Mouse (Mus musculus): ENCODE data around the gene Higd1b. TPM values are rescaled to one million over a fixed set of nuclear protein-coding genes. Genes with fewer than 3 reads are reported as not detected.

Higd1b gene
- 8.2 and 10.7 TPM in 2 replicates for polyA plus RNA-seq (2015; fragmentation: Nextera tagmentation; extraction: Ambion mirVana)

GRCm38 (mm10) chr11:102835549-102835948, at the start of gene Higd1b:
Gene Higd1b, plus strand, starts transcription at chr11:102835849.

GRCm38 (mm10) chr11:102819021-102819782, 16.4 kb upstream of the Higd1b start, which contains the start of gene Gjc1:
Gene Gjc1, minus strand, starts transcription at chr11:102819700.

GRCm38 (mm10) chr11:102880585-102881313, 45.1 kb downstream of the Higd1b start, which contains the start of the genes Eftud2 and Ccdc103:
Gene Eftud2, minus strand, starts transcription at chr11:102880985.
Gene Ccdc103, plus strand, starts transcription at chr11:102881204.

GRCm38 (mm10) chr11:102884616-102885219, 49.1 kb downstream of the Higd1b start, which contains the start of gene Fam187a:
Gene Fam187a, plus strand, starts transcription at chr11:102885169.

Other genes starting within 250 kb of the Higd1b start
- gene Fzd2, start 231.5 kb upstream of the Higd1b start, polyA plus RNA-seq (2015; fragmentation: Nextera tagmentation; extraction: Ambion mirVana), result 29.2 and 37.8 TPM in 2 replicates
- 0.10 and 0.26 TPM in 2 replicates for gene Meioc, start 172.1 kb upstream of the Higd1b start, polyA plus RNA-seq (2015; fragmentation: Nextera tagmentation; extraction: Ambion mirVana)
- gene Ccdc43, start 138.1 kb upstream of the Higd1b start, polyA plus RNA-seq (2015; fragmentation: Nextera tagmentation; extraction: Ambion mirVana), result 17.4 and 22.5 TPM in 2 replicates
- 0.72 and 0.74 TPM in 2 replicates for gene Adam11, start 74.4 kb upstream of the Higd1b start, polyA plus RNA-seq (2015; fragmentation: Nextera tagmentation; extraction: Ambion mirVana)
- gene Gjc1, start 16.1 kb upstream of the Higd1b start, polyA plus RNA-seq (2015; fragmentation: Nextera tagmentation; extraction: Ambion mirVana), result 24.7 and 31.1 TPM in 2 replicates
- 70.1 and 74.0 TPM in 2 replicates for gene Eftud2, start 45.1 kb downstream of the Higd1b start, polyA plus RNA-seq (2015; fragmentation: Nextera tagmentation; extraction: Ambion mirVana)
- gene Ccdc103, start 45.4 kb downstream of the Higd1b start, polyA plus RNA-seq (2015; fragmentation: Nextera tagmentation; extraction: Ambion mirVana), result 0.77 and 0.99 TPM in 2 replicates
- gene Fam187a, start 49.3 kb downstream of the Higd1b start, polyA plus RNA-seq (2015; fragmentation: Nextera tagmentation; extraction: Ambion mirVana), result not detected in 2 replicates
- gene Gfap, start 65.1 kb downstream of the Higd1b start, polyA plus RNA-seq (2015; fragmentation: Nextera tagmentation; extraction: Ambion mirVana), result 0.19 and 0.33 TPM in 2 replicates
- 1.5 and 2.1 TPM in 2 replicates for gene Kif18b, start 89.3 kb downstream of the Higd1b start, polyA plus RNA-seq (2015; fragmentation: Nextera tagmentation; extraction: Ambion mirVana)
- 0.67 and 1.1 TPM in 2 replicates for gene C1ql1, start 110.8 kb downstream of the Higd1b start, polyA plus RNA-seq (2015; fragmentation: Nextera tagmentation; extraction: Ambion mirVana)
- 47.9 and 49.5 TPM in 2 replicates for gene Nmt1, start 192.3 kb downstream of the Higd1b start, polyA plus RNA-seq (2015; fragmentation: Nextera tagmentation; extraction: Ambion mirVana)
- 56.8 and 60.1 TPM in 2 replicates for gene Dcakd, start 192.5 kb downstream of the Higd1b start, polyA plus RNA-seq (2015; fragmentation: Nextera tagmentation; extraction: Ambion mirVana)

Measured in urinary bladder, postnatal 0 days (tissue).